In genomic region chr9:35160662-35161061, GRCm38 (mm10) we compare ENCODE assay signal across 18 mouse cellular contexts.
"Had no signal": no experiment of that assay in that cellular context is flagged by ENCODE, and none has a peak within 500 bp of the region (broad histone marks: within the 10 kb centered on the region; RNA-seq: fewer than 3 reads in every experiment).

No protein-coding gene starts in this region.

- H3K9me3 ChIP-seq: midbrain, embryonic 10.5 days; midbrain, embryonic 12.5 days; neural tube, embryonic 13.5 days; neural tube, embryonic 15.5 days had no signal

- H3K9ac ChIP-seq: lung, embryonic 14.5 days; midbrain, embryonic 12.5 days; neural tube, embryonic 13.5 days; neural tube, embryonic 15.5 days had no signal

- H3K4me2 ChIP-seq: lung, embryonic 14.5 days; midbrain, embryonic 12.5 days; neural tube, embryonic 13.5 days; neural tube, embryonic 15.5 days had no signal

- DNase-seq: lung, embryonic 14.5 days; lung, postnatal 10 days; lung, postnatal 4 days; midbrain, embryonic 14.5 days; retina, postnatal 1 day; right cerebral cortex, adult 18-20 months; right cerebral cortex, postnatal 25 days; right cerebral cortex, postnatal 4 days; spleen, adult 18-20 months; thymus, adult 18-20 months; thymus, postnatal 14 days; thymus, postnatal 36 days had no signal

- H3K4me3 ChIP-seq: midbrain, embryonic 10.5 days; midbrain, embryonic 12.5 days; myocyte; neural tube, embryonic 13.5 days; neural tube, embryonic 15.5 days had no signal

- H3K4me1 ChIP-seq: midbrain, embryonic 10.5 days; midbrain, embryonic 12.5 days; neural tube, embryonic 13.5 days; neural tube, embryonic 15.5 days had no signal

- ATAC-seq: midbrain, embryonic 16.5 days had no signal

- H3K36me3 ChIP-seq: neural tube, embryonic 15.5 days had no signal

- H3K27me3 ChIP-seq: midbrain, embryonic 12.5 days; neural tube, embryonic 13.5 days; neural tube, embryonic 15.5 days had no signal

- H3K27ac ChIP-seq: midbrain, embryonic 10.5 days; midbrain, embryonic 12.5 days; neural tube, embryonic 13.5 days; neural tube, embryonic 15.5 days had no signal
